Mouse (Mus musculus) right cerebral cortex, postnatal 4 days (tissue): ENCODE data around the gene Set.
"Not testable (repeated sequence)": the region's sequence is repeated elsewhere in the genome, so short reads cannot be mapped to it uniquely, and the experiment has no call there.

Experiments used
- DNase-seq: peaks from one replicate; pipeline ENCODE4 v3.0.0-alpha.2; 2022

The Set gene

DNA sequence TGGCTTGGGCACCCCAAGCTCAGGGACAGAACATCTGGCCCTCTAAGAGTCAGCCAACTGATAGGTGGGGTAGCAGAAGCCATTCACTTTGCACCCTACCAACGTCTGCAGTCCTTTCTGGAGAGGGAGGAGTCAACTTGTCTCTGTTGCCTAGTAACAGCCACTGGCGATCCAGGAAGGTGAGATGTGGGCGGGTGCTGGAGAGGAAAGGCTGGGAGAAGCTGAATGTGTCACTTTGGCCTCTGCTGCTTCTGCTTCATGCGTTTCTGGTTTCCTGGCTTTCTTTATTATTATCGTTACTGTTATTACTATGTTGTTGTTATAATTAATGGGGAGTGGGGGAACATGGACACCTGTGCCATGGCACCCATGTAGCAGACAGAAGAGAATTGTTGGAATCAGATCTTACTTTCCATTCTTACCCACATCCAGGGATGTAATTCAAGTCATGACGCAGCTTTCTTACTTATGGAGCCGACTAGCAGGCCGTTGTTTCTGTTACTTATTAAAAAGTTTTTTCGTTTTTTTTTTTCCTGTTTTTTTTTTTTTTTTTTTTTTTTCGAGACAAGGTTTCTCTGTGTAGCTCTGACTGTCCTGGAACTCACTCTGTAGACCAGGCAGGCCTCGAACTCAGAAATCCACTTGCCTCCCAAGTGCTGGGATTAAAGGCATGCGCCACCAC, at the start of gene Set:
Set (plus strand) TSS at position 156 of the 682 bp plus-strand sequence.
- no peak for DNase-seq

DNA sequence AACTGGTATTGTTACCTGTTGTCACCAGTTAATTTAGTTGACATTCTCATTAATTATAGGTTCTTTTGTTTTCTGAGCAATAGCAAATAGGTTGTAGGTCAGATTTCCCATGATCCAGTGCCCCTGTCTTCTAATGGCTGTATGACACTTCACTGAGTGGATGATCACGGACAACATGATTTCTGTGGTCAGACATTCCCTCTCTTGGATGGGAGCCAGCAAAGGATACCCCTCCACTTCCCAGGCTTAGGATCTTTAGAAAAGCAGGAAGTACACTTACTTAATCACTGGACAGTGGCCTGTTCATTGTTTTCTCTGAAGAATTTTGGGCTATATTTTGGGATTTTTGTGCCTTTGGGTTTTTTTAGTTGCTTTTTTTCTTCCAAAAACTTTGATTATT, 48.1 kb upstream of the Set start:
- no peak for DNase-seq

DNA sequence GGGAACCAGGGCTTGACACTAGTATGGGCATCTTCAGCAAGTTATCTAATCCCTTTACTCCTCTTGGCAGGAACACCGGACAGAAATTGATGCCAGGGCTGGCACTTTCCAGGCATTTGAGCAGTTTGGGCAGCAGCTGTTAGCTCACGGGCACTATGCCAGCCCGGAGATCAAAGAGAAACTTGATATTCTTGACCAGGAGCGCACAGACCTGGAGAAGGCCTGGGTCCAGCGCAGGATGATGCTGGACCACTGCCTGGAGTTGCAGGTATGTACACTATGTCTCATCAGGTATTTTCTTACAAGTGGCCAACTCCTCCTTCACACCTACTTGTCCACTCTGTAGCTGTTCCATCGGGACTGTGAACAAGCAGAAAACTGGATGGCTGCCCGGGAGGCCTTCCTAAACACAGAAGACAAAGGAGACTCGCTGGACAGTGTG, 46.3 kb upstream of the Set start:
- DNase-seq, result peak; percentile 51

DNA sequence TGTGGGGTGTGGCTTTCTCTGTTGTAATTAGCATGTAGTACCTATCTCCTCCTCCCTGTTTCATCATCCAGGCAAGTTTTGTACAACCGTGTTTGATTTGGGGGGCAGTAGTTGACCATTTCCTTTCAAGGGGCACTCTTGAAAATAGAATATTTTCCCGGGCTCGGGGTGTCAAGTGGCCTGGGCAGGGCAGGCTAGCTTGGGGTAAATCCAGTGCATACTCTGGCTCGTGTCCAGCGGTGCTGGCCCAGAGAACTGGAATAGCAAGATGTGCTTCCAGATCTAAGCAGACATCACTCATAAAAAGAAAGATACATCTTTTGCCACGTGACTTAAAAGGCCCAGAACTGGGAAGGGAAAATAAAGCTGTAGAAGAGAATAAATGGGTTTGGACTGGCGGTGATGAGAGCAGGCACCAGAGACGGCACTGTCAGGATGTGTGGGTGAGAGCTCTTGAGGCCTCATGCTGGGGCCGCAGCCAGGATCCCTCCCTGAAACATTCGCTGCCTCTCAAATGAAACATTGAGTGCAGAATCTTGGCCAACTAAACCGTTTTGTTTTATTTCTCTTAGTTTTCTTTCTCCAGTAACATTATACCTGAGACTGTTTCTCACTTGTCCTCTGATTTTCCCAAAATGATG, 42.7 kb upstream of the Set start:
- DNase-seq, result no peak

DNA sequence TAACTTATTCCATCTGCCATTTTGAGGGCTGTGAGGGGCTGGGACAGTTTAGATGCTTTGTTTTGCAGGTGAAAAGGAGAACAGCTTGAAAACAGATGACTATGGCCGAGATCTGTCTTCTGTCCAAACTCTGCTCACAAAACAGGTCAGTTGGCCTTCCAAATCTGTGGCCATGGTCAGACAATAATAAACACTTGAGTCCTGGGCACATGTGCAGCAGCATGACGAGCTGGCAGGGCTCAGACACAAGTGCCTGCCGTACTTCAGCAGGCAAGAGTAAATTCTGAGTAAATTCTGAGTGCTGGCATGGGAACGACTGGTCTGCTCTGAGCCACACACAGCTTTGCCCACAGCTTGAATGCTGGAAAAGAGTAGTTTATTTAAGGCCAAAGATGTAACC, 31.7 kb upstream of the Set start:
- DNase-seq, result no peak

DNA sequence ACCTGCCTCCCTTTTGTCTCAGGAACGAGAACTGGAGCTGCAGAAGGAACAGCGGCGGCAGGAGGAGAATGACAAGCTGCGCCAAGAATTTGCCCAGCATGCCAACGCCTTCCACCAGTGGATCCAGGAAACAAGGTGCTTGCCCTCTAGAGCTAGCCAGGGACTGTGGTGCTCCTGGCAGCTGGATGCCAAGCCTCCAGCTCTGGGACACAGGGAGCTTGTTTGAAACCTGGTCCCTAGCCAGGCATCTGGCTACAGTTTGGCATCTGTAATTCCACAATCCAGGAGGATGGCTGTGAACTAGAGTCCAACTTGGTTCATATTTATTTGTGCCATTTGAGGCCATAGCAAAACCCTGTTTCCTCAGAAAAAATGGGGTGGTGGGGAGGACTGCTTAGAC, 30.2 kb upstream of the Set start:
- no peak for DNase-seq

DNA sequence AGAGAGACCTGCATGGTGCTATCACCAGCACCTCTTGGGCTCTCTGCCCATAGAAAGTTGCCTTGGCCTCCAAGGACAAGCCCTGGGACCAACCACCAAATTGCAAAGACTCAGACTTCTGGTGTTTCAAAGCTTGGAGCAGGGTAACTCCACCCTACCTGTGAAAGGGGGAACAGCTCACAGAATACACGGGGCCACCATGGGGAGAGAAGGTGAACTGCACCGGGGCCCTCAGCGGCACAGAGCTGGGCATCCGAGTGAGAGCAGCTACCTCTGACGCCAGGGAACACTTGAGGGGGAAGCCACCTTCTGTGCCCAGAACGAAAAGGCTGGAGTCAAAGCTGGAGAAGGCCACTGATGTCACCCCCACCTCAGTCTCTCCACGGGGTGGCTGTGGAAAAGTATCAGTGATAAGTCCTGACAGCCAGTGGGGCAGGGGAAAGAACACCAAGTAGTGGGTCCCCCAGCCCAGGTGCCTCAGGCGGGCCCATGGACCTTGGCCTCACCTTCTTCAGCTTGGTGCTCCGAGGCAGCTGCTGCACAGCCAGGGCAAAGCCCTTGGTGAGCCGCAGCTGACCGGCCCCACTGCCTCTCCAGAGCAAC, 24.8 kb upstream of the Set start:
- DNase-seq, result no peak

DNA sequence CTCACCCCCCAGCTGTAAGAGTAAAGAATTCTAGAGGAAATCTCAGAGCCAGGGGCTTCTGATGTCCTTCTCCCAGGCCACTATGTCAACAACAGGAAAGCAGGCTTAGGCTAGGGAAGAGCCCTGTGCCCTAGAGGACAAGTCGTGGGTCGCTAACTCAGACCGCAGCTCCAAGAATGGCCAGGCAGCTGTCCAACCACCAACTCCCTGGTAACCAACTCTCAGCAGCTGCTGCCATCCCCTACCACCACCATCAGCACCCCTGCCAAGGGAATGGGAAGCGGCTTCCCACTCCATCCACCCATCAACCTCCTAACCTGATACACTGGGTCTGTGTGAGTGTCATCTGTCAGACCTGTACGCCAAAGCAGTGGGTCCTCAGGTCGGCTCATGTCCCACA, 24.2 kb upstream of the Set start:
- no peak for DNase-seq

DNA sequence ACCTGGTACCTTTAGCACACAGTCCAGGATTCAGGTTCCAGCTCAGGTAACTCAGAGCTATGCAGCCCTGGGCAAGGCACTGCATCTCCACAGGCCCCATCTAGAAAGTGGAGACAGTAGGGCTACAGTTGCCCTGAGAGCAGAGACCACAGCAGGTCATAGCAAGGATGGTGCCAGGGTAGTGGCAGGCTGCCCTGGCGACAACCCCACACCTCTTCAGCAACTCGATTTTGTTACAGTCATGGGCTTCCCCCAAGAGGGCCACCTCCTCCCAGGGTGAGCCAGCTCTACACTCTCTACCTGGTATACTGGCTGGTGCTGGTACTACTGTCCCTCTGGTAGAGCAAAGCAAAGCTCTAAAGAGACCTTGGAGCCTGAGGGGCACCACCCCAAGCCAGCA, 19.4 kb upstream of the Set start:
- DNase-seq, result no peak

DNA sequence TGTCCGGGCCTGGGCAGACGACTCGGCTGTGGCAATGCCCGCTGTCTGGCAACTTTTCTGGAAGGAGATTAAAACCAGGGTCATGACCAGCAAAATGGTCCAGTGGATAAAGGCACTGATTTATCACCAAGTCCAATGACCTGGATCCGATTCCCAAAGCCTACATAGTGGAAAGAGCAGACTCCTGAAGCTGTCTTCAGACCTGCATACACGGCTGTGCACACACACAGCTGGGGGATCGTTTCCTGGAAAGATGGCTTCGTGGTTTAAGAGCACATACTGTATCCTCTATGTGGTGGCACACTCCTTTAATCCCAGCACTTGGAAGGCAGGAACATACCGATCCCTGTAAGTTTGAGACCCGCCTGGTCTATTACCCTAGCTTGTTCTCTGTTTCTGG, 18.8 kb upstream of the Set start:
- DNase-seq, result no peak

DNA sequence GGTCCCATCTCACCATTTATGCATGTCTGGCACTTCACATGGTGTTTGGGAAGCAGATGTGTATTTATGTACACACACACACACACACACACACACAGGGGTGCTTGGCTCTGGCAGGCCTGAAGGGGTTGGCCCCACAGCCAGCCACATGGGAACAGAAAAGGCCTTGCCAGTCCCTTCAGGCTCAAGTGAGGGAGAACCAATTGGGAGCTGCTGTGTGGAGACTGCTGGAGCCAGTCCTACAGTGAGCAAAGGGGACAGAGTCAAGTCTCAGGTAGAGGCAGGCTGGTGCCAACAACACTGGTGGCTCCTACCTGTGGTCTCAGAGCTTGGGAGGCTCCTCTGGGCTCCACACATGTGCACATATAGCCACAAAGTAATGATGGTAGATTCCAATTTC, 17.5 kb upstream of the Set start:
- no peak for DNase-seq

DNA sequence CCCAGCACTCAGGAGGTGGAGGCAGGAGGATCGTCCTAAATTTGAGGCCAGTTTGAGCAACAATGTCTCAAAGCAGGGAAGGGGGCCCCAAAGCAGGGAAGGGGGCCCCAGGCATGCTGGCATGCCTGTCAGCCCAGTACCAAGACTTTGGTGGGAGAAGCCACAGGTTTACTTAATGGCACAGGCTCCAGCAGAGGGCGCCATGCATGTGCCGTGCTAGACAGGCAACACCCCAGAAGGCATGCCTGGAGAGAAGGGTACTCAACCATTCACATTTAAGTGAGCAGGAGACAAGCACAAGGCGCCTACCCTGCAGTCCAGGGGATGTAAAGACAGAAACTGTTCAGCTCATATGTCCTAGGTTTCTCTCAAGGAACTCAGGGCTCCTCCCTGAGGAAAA, 14.7 kb upstream of the Set start:
- DNase-seq, result peak; percentile 88

DNA sequence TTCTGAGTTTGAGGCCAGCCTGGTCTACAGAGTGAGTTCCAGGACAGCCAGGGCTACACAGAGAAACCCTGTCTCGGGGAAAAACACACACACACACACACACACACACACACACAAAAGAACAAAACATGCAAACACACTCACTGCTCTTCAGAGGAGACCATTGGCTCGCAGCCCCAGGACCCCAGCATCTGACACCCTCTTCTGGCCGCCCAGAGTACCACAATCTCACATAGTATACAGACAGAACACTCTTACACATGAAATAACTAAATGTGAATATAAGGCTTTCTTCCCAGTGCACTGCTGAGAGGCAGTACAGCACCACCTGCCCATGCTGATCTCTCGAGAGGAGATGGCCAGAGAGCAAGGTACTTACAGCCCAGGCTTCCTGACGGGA, 12.6 kb upstream of the Set start:
- no peak for DNase-seq

DNA sequence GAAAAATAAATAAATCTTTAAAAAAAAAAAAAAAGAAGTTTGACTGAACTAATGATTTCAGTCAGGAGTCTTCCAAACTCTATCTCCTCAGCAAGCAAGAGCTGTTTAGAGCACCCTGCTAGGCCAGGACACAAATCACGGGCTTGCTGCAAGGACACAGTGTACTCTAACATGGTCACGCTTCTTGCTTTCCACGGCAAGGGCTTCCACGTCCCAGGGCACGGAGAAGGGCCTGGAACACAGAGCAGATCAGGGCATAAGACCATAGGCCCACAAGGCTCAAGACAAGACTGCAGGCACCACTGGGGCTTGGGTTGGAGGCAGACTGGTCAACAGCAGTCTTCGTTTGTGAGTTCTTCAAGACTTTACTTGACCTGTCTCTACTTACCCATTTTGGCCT, 10.1 kb upstream of the Set start:
- no peak for DNase-seq

DNA sequence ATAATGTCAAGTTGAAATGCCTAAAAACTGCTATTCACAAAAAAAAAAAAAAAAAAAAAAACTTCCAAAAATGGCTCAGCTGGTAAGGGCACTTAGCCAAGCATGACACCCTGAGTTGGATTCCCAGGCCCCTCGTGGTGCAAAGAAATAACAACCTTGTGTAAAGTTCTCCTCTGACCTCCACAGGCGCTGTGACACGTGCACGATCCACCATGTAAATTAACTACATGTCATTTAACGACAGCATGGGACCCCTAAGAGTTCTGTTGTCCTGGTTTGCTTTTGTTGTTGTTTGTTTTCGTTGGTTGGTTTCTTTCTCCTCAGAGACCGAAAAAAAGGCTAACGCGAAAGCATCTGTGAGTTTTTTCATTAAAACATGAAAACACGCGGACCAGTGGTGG, 9.1 kb upstream of the Set start:
- DNase-seq, result no peak

DNA sequence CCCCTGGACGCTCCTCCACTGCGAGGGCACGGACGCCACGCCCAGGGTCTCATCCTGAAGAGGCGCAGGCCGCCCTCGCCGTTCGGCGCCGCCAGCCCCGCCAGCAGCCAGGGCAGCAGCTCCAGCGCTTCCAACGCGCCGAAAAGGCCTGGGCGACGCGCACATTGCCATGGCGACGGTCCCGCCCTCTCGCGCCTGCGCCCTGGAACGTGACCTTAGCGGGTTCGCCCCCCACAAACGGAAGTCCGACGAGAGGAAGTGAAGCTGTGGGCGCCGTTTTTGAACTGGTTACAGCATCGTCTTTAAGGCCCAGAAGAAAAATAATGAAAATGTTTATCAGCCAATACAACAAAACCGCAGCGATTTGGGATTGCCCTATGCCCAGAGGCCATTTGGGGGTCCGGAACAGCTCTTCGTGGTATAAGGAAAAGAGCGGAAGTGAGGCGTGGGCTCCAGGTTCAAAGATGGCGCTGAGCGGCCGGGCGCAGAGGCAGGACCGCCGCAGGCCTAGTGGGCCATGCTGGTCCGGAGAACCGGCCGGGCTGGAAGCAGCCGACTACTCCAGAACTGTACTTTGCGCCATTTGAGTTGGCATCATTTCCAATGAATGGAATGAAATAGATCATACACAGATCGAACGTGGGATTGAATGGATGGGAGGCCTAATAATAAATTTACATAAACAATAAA, 8.3 kb upstream of the Set start, which contains the start of gene Wdr34:
Wdr34 (minus strand) TSS at position 183 of the 690 bp plus-strand sequence.
- DNase-seq, result peak; percentile 98

DNA sequence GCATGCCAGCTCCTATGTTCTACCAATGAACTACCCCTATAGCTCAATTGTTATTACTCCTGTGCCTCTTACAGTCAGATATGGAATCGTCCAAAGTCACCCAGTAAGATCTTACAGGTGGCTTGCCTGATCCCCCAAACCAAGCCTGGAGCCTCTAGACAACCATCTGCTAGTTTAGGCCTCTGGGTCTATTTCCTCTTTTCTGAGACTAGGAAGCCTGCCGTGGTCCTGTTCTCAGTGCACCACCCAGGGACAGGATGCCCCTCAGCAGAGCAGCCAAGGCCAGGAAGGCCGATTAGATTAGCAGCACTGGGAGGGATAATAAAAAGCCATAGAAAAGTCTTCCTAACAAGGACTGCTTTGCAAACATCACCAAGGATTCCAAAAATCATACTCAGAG, 7.3 kb upstream of the Set start:
- DNase-seq, result no peak

DNA sequence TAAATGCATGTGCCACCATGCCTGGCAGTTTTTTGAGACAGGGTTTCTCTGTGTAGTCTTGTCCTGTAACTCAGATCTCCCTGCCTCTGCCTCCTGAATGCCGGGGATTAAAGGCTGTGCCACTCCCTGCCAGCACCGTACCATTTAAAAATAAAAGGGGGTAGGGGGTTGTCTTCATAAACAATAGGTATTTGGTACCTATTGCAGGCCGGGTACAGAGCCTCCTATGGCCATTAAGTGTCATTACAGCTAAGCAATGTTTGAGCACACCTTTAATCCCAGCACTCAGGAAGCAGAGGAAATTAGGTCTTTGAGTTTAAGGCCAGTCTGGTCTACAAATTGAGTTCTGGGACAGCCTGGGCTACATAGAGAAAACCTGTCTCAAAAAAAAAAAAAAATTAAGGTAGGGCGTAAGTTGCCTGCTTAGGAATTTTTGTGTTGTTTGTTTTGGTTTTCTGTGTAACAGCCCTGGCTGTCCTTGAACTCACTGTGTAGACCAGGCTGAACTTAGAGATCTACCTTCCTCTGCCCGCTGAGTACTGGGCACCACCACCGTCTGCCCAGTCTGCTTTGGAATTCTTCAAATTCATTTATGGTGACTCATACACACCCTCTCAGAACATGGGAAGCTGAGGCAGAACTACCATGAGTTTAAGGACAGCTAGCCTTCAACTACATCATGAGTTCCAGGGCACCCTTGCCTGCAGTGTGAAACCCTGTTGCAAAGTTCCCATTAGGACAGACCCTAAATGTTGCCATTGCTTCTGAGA, 5.0 kb upstream of the Set start:
- no peak for DNase-seq

DNA sequence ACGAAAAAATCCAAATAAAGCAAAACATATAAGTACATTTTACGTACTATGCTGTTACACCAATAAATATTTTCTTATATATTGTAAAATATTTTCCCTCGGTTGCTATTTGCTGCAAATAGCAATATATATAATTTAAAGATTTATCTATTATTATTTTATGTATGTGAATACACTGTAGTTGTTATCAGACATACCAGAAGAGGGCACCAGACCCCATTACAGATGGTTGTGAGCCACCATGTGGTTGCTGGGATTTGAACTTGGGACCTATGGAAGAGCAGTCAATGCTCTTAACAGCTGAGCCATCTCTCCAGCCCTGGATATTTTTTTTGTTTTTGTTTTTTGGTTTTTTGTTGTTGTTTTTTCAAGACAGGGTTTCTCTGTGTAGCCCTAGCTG, 1.9 kb upstream of the Set start:
- DNase-seq, result not testable (repeated sequence)

DNA sequence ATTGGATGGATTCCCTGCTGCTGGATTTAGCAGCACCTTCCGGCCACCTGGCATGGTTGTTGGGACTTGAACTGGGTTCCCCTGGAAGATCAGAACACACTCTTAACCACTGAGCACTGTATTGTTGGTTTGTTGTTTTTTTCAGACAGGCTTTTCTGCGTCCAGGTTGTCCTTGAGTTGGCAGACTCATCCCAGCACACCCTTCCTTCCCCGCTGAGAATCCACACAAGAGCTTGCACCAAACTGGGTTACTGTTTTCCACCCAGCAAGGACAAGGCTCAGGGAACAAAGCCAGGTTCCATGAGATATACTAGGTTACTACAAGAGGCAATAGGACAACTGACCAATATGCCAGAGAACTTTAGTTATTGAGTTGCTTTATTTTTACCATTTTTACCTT, 442 bp upstream of the Set start:
- DNase-seq, result no peak

DNA sequence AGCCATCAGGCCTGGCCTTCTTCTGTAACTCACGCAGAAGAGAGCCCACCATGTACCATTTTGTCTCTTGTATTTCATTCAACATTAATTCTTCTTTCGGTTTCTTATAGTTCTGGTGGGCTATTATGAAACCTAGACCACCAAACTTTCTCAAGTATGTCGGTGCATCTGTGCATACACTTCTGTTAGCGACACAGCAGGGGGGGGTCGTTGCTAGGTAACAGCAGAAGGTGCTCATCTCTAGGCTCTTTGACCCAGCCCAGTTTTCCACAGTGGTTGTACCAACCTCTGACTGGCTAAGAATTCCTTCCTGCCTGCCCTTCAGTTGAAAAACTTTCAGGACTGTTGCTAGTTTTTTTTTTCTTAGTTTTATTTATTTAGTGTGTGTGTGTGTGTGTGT, 1.2 kb downstream of the Set start:
- no peak for DNase-seq

DNA sequence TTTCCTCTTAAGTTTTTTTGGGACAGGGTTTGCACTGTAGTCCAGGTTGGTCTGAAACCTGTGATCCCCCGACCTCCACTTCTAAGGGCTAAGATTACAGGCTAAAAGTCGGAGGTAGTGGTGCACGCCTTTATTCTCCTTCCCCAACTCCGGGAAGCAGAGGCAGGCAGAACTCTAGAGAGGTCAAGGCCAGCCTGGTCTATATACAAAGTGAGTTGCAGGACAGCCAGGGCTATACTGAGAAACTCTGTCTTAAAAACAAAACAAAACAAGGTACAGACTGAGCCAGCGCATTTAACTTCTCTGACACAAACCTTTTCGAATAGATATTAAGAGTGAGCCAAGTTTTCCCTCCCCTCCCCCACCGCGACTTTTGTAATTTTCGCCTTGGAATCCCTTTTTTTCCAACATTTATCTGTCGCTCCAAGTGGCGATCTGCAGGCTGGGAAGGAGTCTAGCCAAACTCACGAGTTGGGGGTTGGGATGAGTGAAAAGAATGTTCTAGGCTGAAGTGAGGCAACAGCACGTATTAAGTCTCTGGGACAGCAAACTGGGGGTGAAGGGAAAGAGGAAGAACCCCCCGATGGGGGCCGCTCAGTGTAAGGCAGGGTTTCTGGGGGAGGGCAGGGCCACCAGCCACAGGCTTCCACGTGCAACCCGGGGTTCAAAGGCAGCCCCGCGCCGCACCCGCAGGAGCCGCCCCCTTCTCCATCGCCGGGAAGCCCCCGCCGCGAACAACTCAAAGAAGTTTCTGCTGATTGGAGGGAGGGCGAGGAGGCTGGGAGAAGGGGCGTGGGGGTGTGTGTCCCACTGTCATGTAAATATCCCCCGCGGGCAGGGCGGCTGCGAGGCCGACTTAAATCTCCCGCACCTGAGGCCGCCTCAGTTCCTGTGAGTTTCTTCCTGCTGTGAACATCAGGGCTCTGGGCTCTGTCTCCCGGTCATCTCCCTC, 4.3 kb downstream of the Set start:
- peak; percentile 32 for DNase-seq
